Mouse (Mus musculus): ENCODE data around the gene Agbl4. TPM values are rescaled to one million over a fixed set of nuclear protein-coding genes. Genes with fewer than 3 reads are reported as not detected.

The Agbl4 gene
- total RNA-seq, 2 experiments from 2014 or later = 13.4 to 15.3 TPM

- no peak for DNase-seq (ENCODE audit: extremely low spot score in 1 of 2, low spot score in 1 of 2)
These were observed 1080.0 kb downstream of the Agbl4 start for GRCm38 (mm10) chr4:111477507-111477906.

DNA sequence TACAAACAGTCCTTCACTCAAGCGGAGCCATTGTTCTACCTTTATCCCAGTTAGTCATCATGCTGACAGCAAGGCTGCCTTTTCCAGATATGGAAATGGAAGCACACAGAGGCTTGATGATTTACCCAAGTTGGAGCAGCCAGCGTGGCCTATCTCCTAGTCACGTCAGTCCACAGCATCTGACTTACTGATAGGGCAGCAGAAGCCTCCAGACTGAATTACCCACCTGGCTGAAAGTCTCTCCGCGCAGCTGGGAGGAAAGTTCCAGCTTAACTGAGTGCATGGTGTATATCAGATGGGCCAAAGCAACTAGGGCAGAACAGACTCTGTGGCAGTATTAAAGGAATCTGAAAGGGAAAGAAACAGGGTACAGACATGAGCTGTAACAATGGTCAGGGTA lies 1086.0 kb downstream of the Agbl4 start:
- DNase-seq (ENCODE audit: extremely low spot score in 1 of 2, low spot score in 1 of 2) = no peak

- no peak for DNase-seq (ENCODE audit: extremely low spot score in 1 of 2, low spot score in 1 of 2)
These were observed 1087.7 kb downstream of the Agbl4 start for GRCm38 (mm10) chr4:111485189-111485588.

GRCm38 (mm10) chr4:111486187-111486586 lies 1088.7 kb downstream of the Agbl4 start:
- DNase-seq (ENCODE audit: extremely low spot score in 1 of 2, low spot score in 1 of 2) = no peak

GRCm38 (mm10) chr4:111487233-111487843 lies 1089.9 kb downstream of the Agbl4 start:
- DNase-seq (ENCODE audit: extremely low spot score in 1 of 2, low spot score in 1 of 2) = no peak

- peak in 1 of 2 experiments; percentile 20 for DNase-seq (ENCODE audit: extremely low spot score in 1 of 2, low spot score in 1 of 2)
These were observed 1096.4 kb downstream of the Agbl4 start for GRCm38 (mm10) chr4:111493750-111494404.

GRCm38 (mm10) chr4:111495949-111496348 lies 1098.5 kb downstream of the Agbl4 start:
- DNase-seq (ENCODE audit: extremely low spot score in 1 of 2, low spot score in 1 of 2) = peak; percentile 66 to 87

- peak; percentile 28 to 40 for DNase-seq (ENCODE audit: extremely low spot score in 1 of 2, low spot score in 1 of 2)
These were observed 1101.3 kb downstream of the Agbl4 start for GRCm38 (mm10) chr4:111498751-111499150.

DNA sequence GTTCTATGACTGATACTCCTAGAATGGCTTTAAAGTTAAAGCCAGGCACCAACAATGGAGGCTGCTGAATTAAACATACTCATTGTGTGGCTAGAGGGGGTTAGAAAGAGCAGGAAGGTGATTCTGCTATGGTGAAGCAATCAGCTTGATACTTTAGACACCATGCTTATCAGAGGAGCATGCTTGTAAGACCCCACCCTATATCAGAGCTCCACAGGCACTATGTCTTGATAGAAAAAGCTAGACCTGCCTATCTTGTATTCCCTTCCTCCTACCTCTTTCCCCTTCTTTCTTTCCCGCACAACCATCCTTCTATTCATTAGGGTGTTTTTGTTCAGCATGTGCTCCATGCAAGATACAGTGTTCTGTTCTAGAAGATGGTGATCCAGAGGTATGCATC lies 1104.0 kb downstream of the Agbl4 start:
- no peak for DNase-seq (ENCODE audit: extremely low spot score in 1 of 2, low spot score in 1 of 2)

DNA sequence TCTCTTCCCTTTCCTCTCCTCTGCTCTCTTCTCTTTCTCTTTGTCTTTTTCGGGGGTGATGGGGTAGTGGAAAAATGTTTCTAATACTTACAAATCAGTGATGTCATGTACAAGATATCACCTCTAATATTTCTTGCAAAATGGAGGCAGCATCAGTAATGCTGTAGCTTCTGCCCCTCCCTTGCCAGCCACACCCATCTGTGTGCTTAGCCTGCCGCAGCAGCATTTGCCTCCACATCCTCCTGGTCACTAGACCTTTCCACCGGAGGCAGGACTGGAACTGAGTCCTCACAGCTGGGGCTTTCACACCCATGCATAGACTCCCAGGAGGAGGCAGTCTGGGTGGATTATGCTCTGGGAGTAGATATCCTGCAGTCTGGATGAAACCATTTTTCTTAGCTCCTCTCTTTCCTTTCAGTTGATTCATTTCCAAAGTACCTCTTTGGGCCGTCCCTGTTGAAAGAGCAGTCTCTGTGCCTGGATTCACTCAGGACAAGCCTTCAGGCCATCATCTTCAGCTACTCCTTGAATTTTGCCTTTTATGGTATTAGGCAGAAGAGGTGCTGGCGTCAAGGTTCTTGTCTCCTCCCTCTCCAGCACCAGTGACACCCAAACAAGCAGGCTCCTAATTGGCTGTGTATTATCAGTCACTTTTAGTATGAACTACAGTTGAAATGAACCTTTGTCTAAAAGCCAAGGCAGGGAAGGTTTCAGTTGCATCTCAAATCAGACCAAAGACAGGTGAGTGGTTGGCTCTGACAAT lies 1105.7 kb downstream of the Agbl4 start:
- DNase-seq (ENCODE audit: extremely low spot score in 1 of 2, low spot score in 1 of 2) = no peak

- no peak for DNase-seq (ENCODE audit: extremely low spot score in 1 of 2, low spot score in 1 of 2)
These were observed 1107.5 kb downstream of the Agbl4 start for GRCm38 (mm10) chr4:111504952-111505351.

- no peak for DNase-seq (ENCODE audit: extremely low spot score in 1 of 2, low spot score in 1 of 2)
These were observed 1112.7 kb downstream of the Agbl4 start for GRCm38 (mm10) chr4:111510129-111510528.

GRCm38 (mm10) chr4:111513921-111514320 lies 1116.5 kb downstream of the Agbl4 start:
- no peak for DNase-seq (ENCODE audit: extremely low spot score in 1 of 2, low spot score in 1 of 2)

DNA sequence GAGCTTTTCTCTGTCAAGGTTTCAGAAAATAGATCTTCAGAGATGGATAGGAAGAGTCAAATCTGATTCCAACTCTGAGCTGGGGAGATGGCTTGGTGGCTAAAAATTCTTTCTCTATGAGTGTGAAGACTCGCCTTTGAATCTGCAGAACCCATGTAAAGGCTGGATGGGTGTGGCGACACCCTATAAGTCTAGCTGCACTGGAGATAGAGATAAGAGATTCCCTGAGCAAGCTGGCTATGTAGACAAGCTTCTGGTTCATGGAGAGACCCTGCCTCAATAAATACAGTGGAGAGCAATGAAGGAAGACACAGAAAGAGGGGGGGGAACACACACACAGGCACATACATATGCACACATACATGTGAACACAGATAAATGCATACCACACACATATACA lies 1118.7 kb downstream of the Agbl4 start:
- no peak for DNase-seq (ENCODE audit: extremely low spot score in 1 of 2, low spot score in 1 of 2)

GRCm38 (mm10) chr4:111517063-111517792 lies 1119.8 kb downstream of the Agbl4 start:
- DNase-seq (ENCODE audit: extremely low spot score in 1 of 2, low spot score in 1 of 2) = no peak

DNA sequence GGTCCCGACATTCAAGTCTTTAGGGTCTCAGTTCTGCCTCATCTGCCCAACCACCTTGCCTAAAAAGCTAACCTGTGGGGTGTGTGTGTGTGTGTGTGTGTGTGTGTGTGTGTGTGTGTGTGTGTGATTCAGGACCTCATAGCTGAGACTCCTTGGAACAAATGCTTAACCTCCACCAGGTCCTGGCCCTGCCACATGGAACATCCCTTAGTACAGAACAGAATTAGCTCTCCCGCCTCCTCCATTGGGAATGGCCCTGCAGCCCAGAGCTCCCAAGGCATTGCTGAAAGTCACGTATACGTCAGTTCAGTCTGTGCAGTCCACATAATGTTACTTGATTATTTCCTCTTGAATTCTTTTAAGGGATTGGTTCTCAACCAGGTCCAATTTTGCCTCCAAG lies 1120.7 kb downstream of the Agbl4 start:
- no peak for DNase-seq (ENCODE audit: extremely low spot score in 1 of 2, low spot score in 1 of 2)

- no peak for DNase-seq (ENCODE audit: extremely low spot score in 1 of 2, low spot score in 1 of 2)
These were observed 1121.8 kb downstream of the Agbl4 start for GRCm38 (mm10) chr4:111519267-111519666.

DNA sequence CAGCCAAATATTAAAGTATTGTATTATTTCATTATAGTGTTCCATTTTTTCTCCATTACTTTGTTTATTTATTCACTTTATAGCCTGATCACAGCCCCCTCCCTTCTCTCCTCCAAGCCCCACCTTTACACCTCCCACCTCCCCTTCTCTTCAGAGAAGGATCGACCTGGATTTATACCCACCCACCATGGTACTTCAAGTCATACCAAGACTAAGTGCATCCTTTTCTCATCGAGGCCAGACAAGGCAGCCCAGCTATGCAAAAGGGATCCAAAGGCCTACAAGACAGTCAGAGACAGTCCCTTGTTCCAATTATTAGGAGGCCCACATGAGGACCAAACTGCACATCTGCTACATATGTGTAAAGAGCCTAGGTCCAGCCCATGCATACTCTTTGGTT lies 1122.5 kb downstream of the Agbl4 start:
- DNase-seq (ENCODE audit: extremely low spot score in 1 of 2, low spot score in 1 of 2) = no peak

DNA sequence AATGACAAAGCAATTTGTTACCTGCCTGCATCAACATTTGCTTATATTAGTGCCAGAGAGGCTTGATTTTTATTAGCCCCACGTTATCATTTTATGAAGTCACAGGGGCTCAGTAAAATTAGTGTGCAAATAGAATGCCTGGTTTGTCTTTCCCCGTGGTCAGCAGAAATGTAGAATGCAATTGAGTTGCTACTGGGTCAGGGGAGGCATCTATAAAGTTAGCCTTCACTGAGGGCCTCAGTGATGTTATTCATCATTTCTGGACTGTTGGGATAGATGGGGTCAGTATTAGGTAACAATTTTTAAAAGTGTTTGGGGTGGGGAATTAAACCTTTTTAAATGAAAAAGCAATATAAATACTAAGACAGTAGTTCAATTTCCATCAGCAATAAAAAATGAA lies 1125.5 kb downstream of the Agbl4 start:
- DNase-seq (ENCODE audit: extremely low spot score in 1 of 2, low spot score in 1 of 2) = no peak

DNA sequence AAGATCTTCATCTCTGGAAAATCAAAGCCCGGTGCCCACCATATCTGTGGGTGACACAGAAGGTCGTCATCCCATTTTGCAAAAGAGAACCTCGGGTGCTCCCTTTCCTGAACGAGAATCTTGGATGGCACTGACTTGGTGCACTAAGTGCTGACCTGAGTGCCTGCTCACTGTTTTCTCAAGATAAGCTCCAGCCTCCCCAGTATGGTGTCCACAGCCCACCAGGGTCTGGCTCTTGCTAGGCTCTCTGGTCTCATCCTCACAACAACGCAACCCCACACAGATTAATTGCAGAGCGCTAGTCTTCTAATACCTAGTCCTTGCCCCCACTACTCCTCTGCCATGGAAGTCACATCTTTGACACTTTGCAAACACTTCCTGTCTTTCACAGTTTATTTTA lies 1131.5 kb downstream of the Agbl4 start:
- no peak for DNase-seq (ENCODE audit: extremely low spot score in 1 of 2, low spot score in 1 of 2)

DNA sequence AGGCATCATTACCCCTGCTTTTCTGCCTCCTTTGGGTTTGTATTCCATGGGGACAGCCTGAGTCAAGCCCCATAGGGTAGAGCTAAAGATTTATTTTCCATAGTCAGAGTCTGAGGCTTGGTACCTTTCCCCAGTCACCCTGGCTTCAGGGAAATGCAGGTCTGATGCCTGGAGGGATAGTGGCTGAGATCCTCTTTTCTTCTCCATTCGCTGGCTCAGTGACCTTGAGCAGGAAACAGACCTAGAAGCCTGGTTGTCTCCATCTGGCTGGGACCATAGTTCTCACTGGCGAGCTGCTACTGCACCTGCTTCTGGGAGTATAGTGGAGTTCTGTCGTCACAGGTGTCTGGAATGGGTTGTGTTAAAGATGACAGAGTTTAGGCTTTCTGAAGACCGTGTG lies 1132.5 kb downstream of the Agbl4 start:
- DNase-seq (ENCODE audit: extremely low spot score in 1 of 2, low spot score in 1 of 2) = no peak

Data from layer of hippocampus, postnatal 25 days (tissue).